Mouse (Mus musculus) forelimb bud, embryonic 11.5 days (tissue): ENCODE data around the gene Ccdc187.

ENCODE experiments used
- DNase-seq: peaks from one replicate; pipeline ENCODE4 v3.0.0-alpha.2; 2012; ENCODE audit warnings: low read depth, low spot score

Ccdc187 gene

DNA sequence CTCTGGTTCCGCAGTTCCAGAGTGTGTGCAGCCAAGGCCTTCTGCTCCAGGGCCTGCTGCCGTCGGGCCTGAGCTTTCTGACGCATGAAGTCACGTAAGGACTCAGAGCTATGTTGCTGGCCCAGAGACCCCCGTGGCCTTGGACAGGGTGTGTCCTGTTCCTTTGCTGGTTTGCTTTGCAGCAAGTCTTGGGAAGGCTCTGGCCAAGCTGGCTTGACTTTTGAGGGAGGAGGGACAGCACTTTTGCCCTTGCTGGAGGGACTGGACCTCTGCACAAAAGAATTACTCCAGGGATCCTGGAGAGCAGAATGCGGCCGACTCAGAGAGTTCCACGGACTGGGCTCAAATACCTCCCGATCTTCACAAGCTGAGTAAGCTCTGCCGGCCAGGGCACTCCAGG lies 13.8 kb downstream of the Ccdc187 start:
- DNase-seq, result no peak

GRCm38 (mm10) chr2:26279712-26280111 lies 14.6 kb downstream of the Ccdc187 start:
- DNase-seq, result no peak

DNA sequence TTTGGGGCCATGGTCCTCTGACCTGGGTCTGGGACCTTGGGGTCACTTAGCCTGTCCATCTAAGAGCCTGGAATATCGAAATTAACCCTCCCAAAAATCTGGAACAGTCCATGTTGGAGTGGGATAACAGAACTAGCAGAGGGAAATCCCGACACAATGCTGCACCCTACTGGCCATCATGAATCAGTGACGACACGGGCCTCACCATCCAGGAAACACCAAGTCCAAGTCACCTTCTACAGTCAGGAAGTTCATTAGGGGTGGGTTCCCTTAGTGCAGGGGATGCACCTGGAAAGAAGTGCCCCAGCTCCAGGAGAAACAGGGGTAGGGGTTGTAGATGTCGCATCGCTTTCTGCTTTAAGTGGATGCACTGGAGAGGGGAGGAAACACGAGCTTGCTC lies 20.7 kb downstream of the Ccdc187 start:
- DNase-seq, result peak; percentile 62

DNA sequence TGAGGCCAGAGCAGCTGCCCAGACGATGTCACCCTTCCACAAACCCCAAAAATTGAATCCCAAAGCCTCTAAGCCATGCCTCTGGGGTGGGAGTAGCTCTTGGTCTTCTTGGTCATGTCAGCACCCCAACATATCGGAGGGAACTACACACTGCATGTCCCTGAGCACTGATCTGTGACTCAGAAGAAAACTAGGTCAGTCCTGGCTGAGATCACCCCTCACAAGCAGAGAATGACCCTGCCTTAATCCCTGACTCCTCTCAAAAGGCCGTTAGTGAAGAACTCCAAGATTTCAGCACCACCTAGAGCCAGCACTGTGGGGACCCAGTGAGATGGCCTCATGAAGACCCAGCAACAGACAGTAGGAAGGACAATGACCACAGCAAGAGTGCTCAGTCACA lies 26.1 kb downstream of the Ccdc187 start:
- DNase-seq, result no peak

DNA sequence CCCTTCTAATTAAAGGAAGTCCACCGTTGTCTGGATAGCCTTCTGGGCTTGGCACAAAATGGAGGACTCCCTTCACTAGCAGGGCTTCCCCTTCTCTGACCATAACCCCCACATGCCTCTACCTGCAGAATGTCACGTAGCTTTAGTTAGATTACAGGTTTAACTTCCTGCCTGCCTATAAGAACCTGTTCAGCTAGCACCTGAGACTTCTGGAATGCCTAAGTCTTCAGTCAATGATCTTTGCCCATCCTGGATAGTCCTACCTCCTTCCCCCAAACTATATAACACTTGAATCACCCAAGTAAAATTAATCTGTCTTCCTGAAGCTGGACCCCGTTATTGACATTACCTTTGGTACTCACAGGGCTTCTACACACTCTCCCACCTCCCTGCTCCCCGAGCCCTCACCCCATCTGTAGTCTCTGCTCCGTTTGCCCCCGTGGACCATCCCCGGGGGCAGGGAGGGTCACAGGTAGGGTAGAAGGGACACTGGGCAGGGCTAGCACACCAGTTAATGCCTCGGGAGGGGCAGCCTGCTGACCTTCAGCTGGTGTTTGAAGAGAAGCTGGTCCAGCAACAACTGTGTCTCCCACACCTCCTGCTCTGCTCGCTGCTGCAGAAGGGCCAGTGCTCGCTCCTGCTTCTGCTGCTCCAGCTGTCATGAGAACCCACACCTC lies 28.2 kb downstream of the Ccdc187 start:
- no peak for DNase-seq

GRCm38 (mm10) chr2:26265095-26265494 lies 29.3 kb downstream of the Ccdc187 start:
- no peak for DNase-seq

- DNase-seq, result no peak
Measured at GRCm38 (mm10) chr2:26264646-26265045, 29.7 kb downstream of the Ccdc187 start.

DNA sequence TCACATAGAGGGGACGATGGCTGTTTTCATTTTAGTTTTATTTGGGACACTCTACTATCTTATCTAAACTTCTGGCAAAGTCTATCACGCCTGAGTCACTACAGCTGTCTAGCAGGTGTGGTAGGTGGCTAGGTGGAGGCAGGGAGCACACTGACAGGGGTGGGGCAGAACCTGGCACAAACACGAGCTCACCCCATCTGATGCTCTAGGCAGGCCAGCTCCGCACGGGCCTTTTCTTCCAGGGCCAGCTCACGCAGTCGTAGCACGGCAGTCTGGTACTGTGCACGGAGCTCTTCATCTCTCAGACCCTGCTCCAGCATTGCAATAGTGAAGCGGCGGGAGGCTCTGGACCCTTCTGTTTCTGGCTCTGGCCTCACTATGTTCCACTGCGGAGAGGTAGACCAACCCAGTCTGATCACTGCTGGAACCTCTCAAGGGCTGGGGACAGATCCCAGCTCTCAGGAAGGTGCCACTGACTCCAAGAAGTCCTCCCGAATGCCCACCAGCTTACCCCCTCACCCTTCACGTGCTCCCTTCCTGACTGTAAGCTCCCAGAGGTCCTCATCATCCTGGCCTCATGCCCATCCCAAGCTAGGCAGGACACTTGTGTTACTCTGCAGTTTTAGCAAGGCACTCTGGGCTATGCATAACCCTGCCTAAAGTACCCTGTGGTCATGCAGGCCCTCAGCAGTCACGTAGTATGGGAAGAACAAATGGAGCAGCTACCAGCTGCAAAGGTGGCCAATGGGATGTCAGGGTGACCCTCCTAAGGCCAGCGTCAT lies 36.9 kb downstream of the Ccdc187 start:
- no peak for DNase-seq

- no peak for DNase-seq
Measured at GRCm38 (mm10) chr2:26254816-26255215, 39.5 kb downstream of the Ccdc187 start.

DNA sequence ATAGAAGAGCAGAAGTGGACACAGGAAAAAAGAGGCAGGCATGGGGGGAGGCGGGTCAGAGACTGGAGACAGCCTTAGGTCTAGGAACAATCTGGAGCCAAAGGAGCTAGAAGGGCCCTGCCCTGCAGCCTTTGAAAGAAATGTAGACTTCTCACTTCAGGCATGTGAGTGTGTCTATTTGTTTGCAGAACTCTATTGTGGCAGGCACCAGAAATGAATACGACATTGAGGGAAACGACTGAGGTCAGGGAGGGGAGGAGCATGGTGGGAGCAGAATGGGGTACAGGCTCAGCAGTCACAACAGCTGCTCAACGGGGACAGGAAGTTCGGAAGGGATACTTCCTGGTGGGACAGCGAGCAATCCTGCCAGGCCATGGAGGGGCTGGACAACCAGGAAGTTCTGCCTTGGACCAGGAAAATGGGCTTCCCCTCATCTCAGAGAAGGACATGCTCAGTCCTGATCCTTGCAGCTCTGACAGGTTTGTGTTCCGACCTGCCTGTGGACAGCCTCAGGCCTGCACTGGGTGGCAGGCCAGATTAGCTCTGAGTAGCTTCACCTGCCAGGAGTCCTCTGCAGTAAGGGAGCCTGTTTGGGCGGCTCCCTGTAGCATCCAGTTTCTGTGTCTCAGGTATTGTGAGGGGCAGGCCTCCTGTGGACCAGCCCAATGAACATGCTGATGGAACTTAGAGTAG lies 41.7 kb downstream of the Ccdc187 start:
- no peak for DNase-seq

- no peak for DNase-seq
Measured at GRCm38 (mm10) chr2:26247531-26247930, 46.8 kb downstream of the Ccdc187 start.

DNA sequence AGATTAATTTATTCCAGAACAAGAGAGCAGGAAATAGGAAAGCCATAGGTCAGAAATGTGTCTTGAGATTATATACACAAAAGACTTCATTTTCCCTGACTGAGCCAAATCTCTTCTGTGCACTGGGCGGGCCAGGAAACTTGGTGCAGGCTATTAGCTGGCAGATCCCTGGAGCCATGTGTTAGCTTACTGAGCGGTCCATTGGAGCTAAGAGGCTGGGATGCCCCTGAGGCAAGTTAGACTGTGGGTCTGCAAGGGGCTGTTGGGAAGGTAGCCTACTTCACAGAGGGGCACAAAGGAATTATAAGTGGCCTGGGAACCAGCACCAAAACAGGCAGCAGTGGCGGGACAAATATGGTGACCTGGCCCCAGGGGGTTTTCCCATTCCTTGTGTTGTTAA lies 53.5 kb downstream of the Ccdc187 start:
- no peak for DNase-seq

- no peak for DNase-seq
Measured at GRCm38 (mm10) chr2:26240330-26240729, 54.0 kb downstream of the Ccdc187 start.

DNA sequence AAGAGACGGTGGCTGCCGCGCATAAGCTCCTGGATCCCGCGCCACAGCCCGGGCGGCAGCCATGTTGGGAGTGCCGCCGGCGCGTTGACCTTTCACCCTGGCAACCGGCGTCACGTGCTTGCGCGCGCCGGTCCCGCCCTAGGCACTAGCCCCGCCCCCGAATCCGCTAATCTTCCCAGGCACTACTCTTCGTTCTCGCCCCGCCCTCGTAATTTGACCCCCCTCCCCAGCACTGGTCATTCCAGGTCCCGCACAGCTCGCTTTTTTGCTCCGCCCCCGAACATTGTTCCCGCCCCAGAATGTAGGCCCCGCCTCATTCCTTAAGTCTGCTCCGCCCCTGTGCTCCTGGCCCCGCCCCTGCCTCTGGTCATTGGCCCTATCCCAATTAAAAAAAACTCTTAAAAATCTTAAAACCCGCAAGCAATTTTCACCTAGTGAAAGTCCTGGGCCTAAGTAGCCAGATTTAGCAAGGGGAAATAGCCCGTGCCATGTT lies 57.0 kb downstream of the Ccdc187 start, which contains the start of gene Qsox2:
Gene Qsox2 (minus strand): TSS at position 236 of the 493 bp plus-strand sequence.
- peak; percentile 93 for DNase-seq

DNA sequence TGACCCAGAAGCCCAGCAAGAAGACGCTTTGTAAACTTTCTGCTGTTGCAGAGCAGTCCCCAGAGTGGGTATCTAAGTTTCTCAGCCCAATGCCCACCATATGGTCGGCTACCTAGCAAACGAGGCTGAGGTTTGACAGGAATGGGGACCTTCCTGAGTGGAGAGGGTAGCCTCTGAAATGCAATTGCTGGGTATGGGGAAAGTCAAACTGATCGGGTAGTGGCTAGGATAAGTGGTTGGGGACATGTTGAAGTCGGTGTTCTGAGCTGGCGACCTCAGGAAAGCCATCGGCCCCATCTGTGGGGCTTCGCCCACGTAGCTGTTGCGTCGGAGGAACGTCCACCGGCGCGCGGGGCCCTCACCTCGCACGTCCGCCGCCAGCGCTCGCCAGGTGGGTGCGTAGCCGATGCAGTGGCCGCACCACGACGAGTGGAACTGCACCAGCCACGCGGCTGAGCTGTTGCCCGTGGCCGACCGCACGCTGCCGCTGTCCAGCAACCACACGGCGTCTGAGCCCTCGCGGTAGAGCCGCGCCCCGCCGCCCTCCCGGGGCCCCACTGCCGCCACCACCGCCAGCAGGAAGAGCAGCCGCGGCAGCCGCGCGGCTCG lies 57.6 kb downstream of the Ccdc187 start:
- DNase-seq, result no peak

DNA sequence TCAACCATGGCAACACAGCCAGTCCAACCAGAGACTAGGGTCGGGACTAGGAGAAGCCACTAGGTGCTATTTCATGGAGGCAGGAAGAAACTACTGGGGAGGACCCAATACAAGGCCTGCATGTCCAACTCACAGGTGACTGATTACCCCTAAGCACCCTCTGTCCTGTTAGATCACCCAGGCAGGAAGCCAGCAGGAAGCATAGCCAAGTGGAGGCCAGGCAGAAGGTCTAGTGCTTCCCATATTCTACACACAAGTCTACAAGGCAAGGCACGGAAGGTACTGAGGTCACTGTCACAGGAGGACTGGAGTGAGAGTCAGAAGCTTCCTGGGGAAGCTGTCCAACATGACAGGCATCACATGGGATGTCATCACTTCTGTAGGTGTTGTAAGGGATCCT lies 59.6 kb downstream of the Ccdc187 start:
- no peak for DNase-seq

- no peak for DNase-seq
Measured at GRCm38 (mm10) chr2:26234253-26234652, 60.1 kb downstream of the Ccdc187 start.

DNA sequence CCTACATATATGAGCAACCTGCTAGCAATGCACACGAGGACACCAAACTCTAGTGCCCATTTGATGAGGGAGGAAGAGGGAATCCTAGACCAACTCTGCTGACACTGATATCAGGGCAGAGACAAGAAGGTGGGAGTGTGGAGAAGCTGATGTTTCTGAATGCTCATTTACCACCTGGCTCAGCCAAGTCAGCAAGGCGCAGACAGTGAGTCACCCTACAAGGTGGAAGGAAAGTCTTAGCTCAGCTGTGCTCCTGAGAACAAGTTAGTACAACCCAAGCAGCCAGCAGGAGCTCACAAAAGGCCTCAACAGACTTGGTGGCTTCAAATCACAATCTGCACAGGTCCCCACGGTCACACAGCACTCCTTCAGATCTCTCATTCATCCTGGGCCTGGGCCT lies 63.0 kb downstream of the Ccdc187 start:
- DNase-seq, result no peak

DNA sequence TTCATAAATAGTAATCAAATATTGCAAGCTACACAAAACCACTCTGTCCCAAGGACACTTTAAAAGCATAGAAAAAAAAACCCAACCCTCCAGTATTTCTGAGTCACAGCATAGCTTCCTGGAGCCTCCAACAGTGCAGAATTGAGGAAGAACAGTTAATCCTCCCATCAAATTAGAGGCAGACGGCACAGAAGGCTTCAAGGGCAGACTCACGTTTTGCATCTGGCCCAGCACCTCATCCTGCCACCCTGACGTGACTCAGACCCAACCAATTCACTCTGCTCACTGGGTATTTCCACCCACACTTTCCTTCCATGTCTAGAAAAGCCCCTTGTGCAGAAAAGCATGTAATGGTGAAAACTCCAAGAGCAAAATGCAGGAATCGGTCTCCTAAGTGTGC lies 64.1 kb downstream of the Ccdc187 start:
- DNase-seq, result no peak

- peak; percentile 75 for DNase-seq
Measured at GRCm38 (mm10) chr2:26227788-26228187, 66.6 kb downstream of the Ccdc187 start.

GRCm38 (mm10) chr2:26225242-26225641 lies 69.1 kb downstream of the Ccdc187 start:
- no peak for DNase-seq

GRCm38 (mm10) chr2:26223961-26224360 lies 70.4 kb downstream of the Ccdc187 start:
- DNase-seq, result no peak
